ENCODE assay signal across 28 mouse cellular contexts in the genomic region with DNA sequence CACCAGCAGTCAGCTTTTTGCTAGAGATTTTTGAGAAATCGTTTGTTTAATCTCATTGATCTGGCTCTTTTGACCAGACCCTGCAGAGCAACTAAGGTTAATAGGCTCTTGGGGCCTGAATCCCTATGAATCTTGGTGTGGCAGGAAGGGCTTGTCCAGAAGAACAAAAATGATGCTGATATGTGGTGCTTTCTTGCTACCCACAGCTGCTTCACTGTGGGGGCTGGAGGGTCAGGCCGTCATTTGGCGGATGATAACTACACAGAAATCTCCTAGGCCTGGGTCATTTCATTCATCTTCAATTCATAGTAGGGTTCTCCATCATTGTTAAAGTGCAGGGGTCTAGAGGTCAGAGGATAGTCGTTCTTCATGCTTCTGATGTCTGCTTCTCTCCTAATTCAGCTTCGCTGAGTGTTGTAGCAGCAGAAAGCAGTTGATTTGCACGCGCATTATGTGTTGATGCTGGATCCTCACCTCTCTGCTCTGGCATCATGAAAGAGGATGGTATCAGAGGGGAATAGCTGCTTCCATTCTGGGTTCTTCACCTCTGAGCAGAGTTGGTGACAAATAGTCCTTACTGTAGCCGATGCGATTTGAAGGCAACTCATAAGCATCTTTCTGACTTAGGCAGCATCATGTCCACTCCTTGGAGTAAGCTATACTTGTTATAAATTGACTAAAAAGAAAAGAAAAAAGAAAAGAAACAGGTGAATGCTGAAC.
DNase-seq lines count a peak whose midpoint lies in the region; ATAC-seq lines count a peak whose summit lies in the region.
"Had no signal": no experiment of that assay in that cellular context is flagged by ENCODE, and none has a peak within 500 bp of the region (broad histone marks: within the 10 kb centered on the region; RNA-seq: fewer than 3 reads in every experiment).

No protein-coding gene starts in this region.

- no peaks in the 10 kb centered on the region; the same call in 1 of the 2 replicates for H3K4me1 ChIP-seq in forebrain, embryonic 13.5 days
- H3K4me1 ChIP-seq in forebrain, embryonic 11.5 days (replicated peaks; ENCODE audit: control insufficient read depth, insufficient read depth, low read length) = peaks cover 2% of the 10 kb centered on the region; the same call in 1 of the 2 replicates
- H3K4me1 ChIP-seq in midbrain, embryonic 15.5 days = peaks cover 20% of the 10 kb centered on the region
- peaks cover 28% of the 10 kb centered on the region for H3K4me1 ChIP-seq in midbrain, embryonic 10.5 days
- H3K4me1 ChIP-seq: embryonic facial prominence, embryonic 15.5 days; intestine, embryonic 15.5 days had no signal

- no peak for DNase-seq in forebrain, embryonic 11.5 days (ENCODE audit: low spot score)
- DNase-seq in heart, adult 11 months = peak; percentile 58
- DNase-seq in heart, postnatal 14 days = no peak
- DNase-seq in midbrain, embryonic 10.5 days (ENCODE audit: low spot score) = no peak
- DNase-seq in adrenal gland, postnatal 36 days = no peak
- DNase-seq: adrenal gland, postnatal 10 days; B cell, adult 2 months; cerebellum, adult 11-12 months; cerebellum, adult 8-10 months; cerebellum, postnatal 10 days; cerebellum, postnatal 36 days; forebrain, postnatal 0 days; gastrocnemius, adult 2 months; gastrocnemius, postnatal 14 days; heart, adult 18-20 months; heart, postnatal 36 days; kidney, adult 11 months had no signal

- 85% methylated on average over 9 of the region's 9 CpGs for WGBS in forebrain, embryonic 13.5 days
- 85% methylated on average over 9 of the region's 9 CpGs for WGBS in forebrain, embryonic 11.5 days
- WGBS in midbrain, embryonic 15.5 days = 77% methylated on average over 9 of the region's 9 CpGs
- 83% methylated on average over 9 of the region's 9 CpGs for WGBS in midbrain, embryonic 10.5 days

- H3K27ac ChIP-seq in forebrain, embryonic 13.5 days = no peak overlapping the region
- no peak overlapping the region for H3K27ac ChIP-seq in forebrain, embryonic 11.5 days (ENCODE audit: low read depth, low read length)
- H3K27ac ChIP-seq in midbrain, embryonic 15.5 days = no peak overlapping the region
- no peak overlapping the region for H3K27ac ChIP-seq in midbrain, embryonic 10.5 days (replicated peaks)
- H3K27ac ChIP-seq: embryonic facial prominence, embryonic 12.5 days; embryonic facial prominence, embryonic 15.5 days; gastrocnemius, adult 2 months; hindbrain, embryonic 13.5 days; intestine, embryonic 15.5 days had no signal

- H3K9ac ChIP-seq in forebrain, embryonic 13.5 days = no peak overlapping the region
- no peak overlapping the region for H3K9ac ChIP-seq in forebrain, embryonic 11.5 days (ENCODE audit: low read length)
- no peak overlapping the region for H3K9ac ChIP-seq in midbrain, embryonic 15.5 days
- H3K9ac ChIP-seq: embryonic facial prominence, embryonic 12.5 days; embryonic facial prominence, embryonic 15.5 days; forebrain, postnatal 0 days; hindbrain, embryonic 13.5 days; intestine, embryonic 15.5 days had no signal

- H3K4me3 ChIP-seq in forebrain, embryonic 13.5 days = no peak overlapping the region
- H3K4me3 ChIP-seq in forebrain, embryonic 11.5 days (ENCODE audit: low read depth, low read length) = no peak overlapping the region
- H3K4me3 ChIP-seq in midbrain, embryonic 15.5 days = no peak overlapping the region
- no peak overlapping the region for H3K4me3 ChIP-seq in midbrain, embryonic 10.5 days
- H3K4me3 ChIP-seq: embryonic facial prominence, embryonic 12.5 days; embryonic facial prominence, embryonic 15.5 days; gastrocnemius, adult 2 months; hindbrain, embryonic 10.5 days; hindbrain, embryonic 13.5 days; intestine, embryonic 15.5 days had no signal

- no peak overlapping the region for H3K4me2 ChIP-seq in forebrain, embryonic 13.5 days
- H3K4me2 ChIP-seq in forebrain, embryonic 11.5 days (ENCODE audit: low read depth, low read length, severe bottlenecking) = no peak overlapping the region
- H3K4me2 ChIP-seq in midbrain, embryonic 15.5 days = no peak overlapping the region
- H3K4me2 ChIP-seq: embryonic facial prominence, embryonic 12.5 days; embryonic facial prominence, embryonic 15.5 days; heart, embryonic 11.5 days; hindbrain, embryonic 13.5 days; intestine, embryonic 15.5 days had no signal

- no peaks in the 10 kb centered on the region for H3K9me3 ChIP-seq in forebrain, embryonic 13.5 days (replicated peaks)
- no peaks in the 10 kb centered on the region for H3K9me3 ChIP-seq in forebrain, embryonic 11.5 days (ENCODE audit: control insufficient read depth, low read length)
- H3K9me3 ChIP-seq in midbrain, embryonic 15.5 days = no peaks in the 10 kb centered on the region
- H3K9me3 ChIP-seq in midbrain, embryonic 10.5 days (replicated peaks) = no peaks in the 10 kb centered on the region
- H3K9me3 ChIP-seq: embryonic facial prominence, embryonic 12.5 days; embryonic facial prominence, embryonic 15.5 days; G1E; hindbrain, embryonic 10.5 days; hindbrain, embryonic 13.5 days; intestine, embryonic 15.5 days had no signal

- peak; percentile 39; the same call in 1 of the 2 replicates for ATAC-seq in forebrain, embryonic 13.5 days
- no peak for ATAC-seq in forebrain, embryonic 11.5 days (replicated peaks; ENCODE audit: low FRiP score)
- ATAC-seq in midbrain, embryonic 15.5 days (replicated peaks) = peak; percentile 29; the same call in 1 of the 2 replicates
- ATAC-seq: hindbrain, embryonic 16.5 days; intestine, embryonic 15.5 days; Patski had no signal

- intact Hi-C loops in heart, postnatal 14 days (cut with DNase I) = no loop called here

- H3K36me3 ChIP-seq in forebrain, embryonic 13.5 days (ENCODE audit: poor library complexity, severe bottlenecking) = no peaks in the 10 kb centered on the region
- H3K36me3 ChIP-seq in forebrain, embryonic 11.5 days (ENCODE audit: control insufficient read depth, insufficient read depth, low read length) = no peaks in the 10 kb centered on the region
- no peaks in the 10 kb centered on the region for H3K36me3 ChIP-seq in midbrain, embryonic 15.5 days (replicated peaks)
- H3K36me3 ChIP-seq in midbrain, embryonic 10.5 days = no peaks in the 10 kb centered on the region
- H3K36me3 ChIP-seq: embryonic facial prominence, embryonic 12.5 days; embryonic facial prominence, embryonic 15.5 days; G1E; hindbrain, embryonic 10.5 days; hindbrain, embryonic 13.5 days; intestine, embryonic 15.5 days had no signal

- H3K27me3 ChIP-seq in forebrain, embryonic 13.5 days = no peaks in the 10 kb centered on the region
- no peaks in the 10 kb centered on the region for H3K27me3 ChIP-seq in forebrain, embryonic 11.5 days (ENCODE audit: control insufficient read depth, insufficient read depth, low read length)
- H3K27me3 ChIP-seq in midbrain, embryonic 15.5 days (replicated peaks) = no peaks in the 10 kb centered on the region
- peaks cover 18% of the 10 kb centered on the region; the same call in 1 of the 2 replicates for H3K27me3 ChIP-seq in midbrain, embryonic 10.5 days (ENCODE audit: low read depth, poor library complexity, severe bottlenecking)
- H3K27me3 ChIP-seq: embryonic facial prominence, embryonic 15.5 days; intestine, embryonic 15.5 days; Patski had no signal
